Mouse (Mus musculus) cerebellum, adult (tissue): ENCODE results near the gene Tom1l1.
A peak's percentile ranks its signal among the peaks of the same experiment; 100 is the strongest.
"Not testable (repeated sequence)": the region's sequence is repeated elsewhere in the genome, so short reads cannot be mapped to it uniquely, and the experiment has no call there.

Source experiments
- ATAC-seq: cut with Nextera tagmentation; 2 replicates; pipeline ENCODE4 v1.9.2; 2017; ENCODE audit warnings: mild to moderate bottlenecking, moderate library complexity, mixed read lengths; ENCODE audit not compliant: insufficient number of reproducible peaks, low FRiP score, low TSS enrichment

Gene Tom1l1

DNA sequence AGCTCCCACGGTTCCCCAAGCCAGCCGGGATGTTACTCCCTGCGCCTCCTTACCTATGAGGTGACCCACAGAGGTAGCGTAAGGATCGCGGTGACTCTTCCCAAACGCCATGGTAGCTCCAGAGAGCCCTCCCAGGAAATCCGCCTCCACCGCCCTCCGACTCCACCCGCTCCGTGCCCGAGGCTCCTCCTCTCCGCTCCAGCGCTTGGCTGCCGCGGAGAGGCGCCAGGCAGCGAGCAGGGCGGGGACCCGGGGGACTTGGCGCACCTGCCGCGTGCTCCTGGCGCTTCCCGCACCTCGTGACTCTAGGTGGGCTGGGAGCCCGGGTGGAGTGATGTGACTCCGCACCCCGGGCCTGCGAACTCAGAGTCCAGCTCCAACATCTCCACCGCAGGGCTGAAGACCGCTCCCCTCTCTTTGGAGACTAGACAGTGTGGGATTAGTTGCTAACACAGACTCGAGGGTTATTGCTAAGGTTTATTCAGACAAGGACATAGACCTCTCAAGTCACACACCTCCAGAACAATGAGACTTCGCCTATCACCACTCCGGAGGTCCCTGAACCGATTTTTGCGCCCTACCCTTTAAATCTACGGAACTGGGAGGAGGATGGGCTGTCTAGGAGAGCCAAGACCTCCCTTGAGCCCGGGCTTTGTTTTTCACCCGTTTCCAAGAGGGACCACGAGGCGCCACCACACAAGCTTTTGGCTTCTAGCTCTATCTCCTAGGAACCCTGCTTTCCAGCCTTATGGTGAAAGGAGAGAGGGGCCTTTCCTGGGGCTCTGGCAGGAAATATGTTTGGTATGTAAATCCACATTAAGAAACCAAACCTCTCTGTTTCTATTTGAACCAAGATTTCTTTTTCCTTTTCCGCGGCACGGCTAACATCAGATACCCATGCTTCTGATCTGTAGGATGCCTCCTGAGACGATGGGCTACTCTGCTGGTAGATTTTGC lies at the start of gene Tom1l1:
Tom1l1 (minus strand) TSS at position 907 of the 957 bp plus-strand sequence.
- ATAC-seq = peak; percentile 82

DNA sequence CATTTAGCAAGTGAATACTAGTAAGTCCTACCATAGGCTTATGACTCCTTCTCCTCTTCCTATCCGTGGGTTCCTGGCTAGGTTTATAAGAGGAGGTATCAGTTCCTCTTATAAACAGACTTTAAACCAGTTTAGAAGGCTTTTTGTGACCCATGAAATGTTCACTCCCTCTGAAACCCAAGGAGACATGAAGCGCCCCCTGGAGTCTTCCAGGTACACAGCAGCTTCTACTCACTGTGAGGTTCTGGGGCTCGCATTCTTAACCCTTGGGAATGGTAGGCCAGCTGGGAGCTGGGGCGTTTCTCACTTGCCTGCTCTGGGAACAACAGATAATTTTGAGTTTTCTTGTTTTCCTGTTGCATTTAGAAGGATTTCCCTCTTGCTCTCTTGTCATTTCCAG lies 45.4 kb upstream of the Tom1l1 start:
- no peak for ATAC-seq

DNA sequence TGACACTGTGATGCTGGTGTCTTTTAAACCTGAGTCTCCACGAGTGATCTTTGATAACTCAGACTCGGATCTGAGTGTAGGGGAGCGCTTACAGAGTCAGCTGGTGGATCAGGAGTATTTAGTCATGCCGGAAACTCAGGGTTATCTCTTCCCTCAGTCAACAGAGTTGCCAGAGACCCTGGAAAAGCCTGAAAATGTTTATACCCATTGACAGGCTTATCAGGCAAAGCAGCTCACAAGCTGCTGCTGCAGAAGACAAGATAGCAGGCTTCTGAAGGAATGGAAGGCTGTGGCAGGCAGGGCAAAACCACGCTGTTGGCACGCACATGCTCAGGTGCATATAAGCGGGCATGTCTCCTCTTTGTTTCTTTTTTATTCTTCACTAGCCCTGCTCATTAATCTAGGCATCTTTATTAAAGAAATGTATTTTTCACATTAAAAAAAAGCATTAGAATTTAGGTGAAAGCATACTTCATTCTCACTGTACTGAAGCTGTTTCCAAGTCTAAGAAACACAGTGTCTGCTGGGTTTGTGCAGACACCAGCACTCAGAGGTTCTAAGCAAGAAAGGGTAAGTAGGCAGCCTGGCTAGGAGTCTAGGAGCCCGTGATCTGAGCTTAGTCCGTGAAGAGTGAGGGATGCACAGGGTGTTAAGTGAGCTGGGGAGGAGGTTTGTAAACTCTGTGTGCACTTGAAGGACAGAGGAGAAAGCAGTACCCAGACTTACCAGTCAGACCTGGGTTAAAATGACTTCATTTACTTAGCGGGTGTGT lies 39.4 kb upstream of the Tom1l1 start:
- ATAC-seq = no peak

DNA sequence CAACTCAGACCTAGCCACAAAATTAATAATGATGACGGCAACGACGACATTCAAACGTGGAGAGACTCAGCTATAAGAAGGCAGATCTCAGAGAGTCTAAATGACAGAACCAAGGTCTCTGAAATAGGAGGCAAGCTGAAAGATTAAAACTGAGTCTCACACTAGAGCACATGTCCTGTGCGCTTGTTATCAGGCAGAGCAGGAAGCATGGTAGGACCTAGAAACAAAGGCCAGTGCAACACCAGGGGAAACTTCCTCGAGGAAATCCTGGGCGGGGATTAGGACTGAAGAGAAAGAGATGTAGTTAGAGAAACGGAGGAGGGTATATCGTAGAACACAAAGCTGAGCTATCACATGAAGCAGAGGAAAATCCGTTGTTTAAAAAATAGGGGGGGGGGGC lies 38.6 kb upstream of the Tom1l1 start:
- ATAC-seq = no peak

DNA sequence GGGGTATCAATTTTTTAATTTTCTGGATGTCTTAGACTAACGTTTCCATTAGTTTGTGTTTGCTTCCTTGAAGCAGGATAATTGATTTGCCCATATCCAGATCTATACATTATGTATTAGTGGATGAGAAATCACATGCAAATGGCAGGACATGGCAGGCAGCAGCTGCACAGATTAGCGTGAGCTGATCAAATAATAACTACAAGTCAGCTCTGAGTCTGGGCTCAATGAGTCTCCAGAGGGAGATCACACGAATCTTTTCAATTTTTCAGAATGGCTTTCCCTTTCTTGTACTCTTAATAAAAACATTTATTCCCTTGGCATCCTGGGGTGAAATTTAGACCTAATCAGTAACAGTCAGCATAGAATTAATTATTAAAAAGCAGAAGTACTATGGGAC lies 34.1 kb upstream of the Tom1l1 start:
- no peak for ATAC-seq

DNA sequence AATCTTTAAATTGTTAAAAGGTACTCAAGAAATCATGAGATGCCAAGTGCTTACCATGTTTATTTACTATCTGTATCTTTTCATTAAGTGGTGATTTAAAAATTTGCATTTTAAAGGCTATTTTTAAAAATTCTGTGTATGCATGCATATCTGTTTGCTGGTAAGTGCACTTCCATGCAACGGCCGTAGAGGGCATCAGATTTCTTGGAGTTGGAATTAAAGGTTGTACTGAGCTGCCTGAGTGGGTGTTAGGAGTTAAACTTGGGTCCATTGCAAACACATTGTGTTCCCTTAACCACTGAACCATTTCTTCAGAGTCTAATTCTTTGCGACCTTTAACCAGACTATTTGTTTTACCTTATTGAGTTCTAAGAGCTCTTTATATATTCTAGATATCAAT lies 29.6 kb upstream of the Tom1l1 start:
- ATAC-seq = no peak

DNA sequence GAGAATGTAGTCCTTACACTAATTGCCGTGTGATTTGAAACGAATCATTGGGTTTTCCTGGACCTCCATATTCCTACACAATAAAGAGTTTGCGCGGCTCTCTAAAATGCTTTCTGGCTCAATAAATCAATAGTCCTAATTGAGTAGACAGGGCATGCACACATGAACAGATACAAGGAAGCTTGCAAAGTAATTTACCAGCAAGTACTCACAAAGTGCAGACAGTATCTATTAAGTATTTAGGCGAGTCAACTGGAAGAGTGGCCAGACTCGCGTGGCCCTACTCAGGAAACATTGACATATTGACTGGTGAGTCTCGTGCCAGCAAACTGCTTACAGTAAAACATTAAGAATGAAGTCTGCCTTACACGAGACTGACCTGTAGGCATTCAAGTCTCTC lies 23.4 kb upstream of the Tom1l1 start:
- ATAC-seq = no peak

DNA sequence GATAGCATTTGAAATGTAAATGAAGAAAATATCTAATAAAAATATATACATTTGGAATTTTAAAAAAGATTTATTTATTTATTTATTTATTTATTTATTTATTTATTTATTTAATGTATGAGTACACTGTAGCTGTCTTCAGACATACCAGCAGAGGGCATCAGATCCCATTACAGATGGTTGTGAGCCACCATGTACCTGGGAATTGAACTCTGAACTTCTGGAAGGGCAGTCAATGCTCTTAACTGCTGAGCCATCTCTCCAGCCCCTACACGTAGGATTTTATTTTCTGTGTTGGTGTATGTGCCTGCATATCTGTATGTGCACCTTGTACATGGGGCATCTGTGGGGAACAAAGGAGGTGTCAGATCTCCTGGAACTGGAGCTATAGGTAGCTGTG lies 19.0 kb upstream of the Tom1l1 start:
- not testable (repeated sequence) for ATAC-seq

DNA sequence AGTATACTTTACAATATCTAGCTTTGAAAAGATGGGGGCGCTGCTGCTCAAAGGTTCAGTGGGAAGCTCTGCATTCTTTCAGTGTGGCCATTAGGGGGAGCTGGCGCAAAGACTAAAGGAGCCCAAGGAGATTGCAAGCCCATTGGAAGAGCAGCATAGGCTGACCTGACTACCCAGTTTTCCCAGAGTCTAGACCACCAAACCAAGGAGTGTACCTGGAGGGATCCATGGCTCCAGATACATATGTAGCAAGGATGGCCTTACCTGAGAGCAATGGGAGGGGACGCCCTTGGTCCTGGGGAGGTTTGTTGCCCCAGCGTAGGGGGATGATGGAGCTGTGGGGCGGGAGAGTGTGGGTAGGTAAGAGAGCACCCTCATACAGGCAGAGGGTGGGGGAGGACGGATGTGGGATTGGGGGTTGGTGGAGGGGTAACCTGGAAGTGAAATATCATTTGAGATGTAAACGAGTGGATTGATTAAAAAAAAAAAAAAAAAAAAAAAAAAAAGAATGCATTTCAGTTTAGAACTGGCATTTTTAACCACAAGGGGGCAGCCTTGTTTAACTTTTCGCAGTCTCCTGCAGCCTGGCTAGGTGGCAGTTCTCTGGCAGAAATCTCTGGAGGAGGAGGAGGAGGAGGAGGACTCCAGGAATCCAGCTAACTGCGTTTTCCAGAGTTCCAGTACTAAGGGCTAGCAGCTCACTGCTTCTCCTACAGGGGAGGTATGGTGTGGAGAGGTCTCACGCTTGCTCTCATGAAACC lies 9.5 kb upstream of the Tom1l1 start:
- ATAC-seq = peak; percentile 81

DNA sequence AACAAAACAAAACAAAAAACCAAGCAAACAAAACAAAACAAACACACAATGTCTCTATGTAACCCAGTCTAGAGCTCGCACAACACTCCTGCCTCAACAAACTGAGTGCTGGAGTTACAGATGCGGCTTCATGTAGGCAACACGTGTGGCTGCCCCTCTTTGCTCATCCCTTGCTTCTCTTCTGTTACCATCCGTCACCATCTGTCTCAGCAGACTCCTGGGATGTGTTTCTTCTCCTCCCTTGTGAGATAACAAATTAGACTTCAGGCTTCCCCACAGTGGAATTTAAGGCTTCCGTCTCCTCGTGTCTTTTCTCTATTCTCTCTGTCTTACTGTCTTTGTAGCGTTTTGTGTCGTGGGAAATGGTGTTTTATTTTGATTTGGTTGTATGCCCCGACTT lies 7.6 kb upstream of the Tom1l1 start:
- no peak for ATAC-seq

DNA sequence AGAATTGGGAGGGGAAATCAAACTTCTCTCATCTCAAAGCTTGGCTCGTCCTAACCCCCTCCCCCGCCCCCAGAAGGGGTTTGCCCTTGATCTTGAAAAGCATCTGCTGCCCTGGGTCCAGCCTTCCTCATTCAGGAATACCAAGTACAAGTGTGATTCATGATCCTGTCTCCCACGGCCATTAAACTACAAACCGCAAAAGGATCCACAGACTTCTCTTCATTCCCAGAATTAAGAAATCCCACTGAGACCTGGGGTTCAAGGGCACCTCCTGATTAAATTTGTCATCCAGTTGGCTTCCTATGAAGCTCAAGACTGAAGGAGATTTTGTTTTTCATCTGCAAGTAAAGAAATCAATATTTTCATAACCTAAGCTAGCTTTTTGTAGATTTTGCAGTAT lies 6.0 kb upstream of the Tom1l1 start:
- ATAC-seq = no peak

DNA sequence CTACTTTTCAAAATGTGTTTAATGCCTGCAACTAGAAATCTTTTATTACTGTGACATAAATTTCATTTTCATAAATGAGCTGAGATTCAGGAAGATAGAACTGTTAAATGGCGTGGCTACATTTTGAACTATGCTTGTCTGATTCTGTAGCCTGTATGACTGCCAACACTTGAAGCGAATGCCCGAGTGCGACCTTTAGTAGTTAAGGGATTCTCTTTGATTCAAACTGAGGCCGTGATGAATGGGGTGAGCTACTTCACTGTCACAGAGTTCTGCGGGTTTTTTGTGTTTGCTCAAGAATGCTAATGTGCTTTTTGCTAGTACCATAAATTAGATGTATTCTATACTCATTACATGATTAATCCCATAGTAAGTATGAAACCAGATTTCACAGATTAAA lies 2.2 kb upstream of the Tom1l1 start:
- ATAC-seq = no peak

DNA sequence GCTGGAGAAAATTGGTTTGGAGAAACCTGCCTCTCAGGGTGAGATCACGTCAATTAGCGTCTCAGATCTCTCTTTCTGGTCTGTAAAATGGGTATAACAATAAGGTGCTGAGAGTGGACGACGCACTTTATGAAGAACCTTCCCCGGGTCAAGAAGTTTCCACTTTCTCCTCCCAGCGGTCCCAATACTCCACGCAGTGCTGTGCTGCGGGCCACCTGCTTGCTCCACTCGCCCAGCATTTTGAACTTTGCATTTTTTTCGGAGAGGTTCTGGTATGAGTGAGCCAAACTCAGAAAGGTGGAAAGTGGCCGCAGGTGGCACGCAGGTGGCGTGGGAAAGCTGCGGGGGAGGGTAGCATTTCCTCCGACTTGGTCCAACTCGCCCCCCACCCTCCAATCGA lies 1.1 kb downstream of the Tom1l1 start:
- ATAC-seq = no peak

DNA sequence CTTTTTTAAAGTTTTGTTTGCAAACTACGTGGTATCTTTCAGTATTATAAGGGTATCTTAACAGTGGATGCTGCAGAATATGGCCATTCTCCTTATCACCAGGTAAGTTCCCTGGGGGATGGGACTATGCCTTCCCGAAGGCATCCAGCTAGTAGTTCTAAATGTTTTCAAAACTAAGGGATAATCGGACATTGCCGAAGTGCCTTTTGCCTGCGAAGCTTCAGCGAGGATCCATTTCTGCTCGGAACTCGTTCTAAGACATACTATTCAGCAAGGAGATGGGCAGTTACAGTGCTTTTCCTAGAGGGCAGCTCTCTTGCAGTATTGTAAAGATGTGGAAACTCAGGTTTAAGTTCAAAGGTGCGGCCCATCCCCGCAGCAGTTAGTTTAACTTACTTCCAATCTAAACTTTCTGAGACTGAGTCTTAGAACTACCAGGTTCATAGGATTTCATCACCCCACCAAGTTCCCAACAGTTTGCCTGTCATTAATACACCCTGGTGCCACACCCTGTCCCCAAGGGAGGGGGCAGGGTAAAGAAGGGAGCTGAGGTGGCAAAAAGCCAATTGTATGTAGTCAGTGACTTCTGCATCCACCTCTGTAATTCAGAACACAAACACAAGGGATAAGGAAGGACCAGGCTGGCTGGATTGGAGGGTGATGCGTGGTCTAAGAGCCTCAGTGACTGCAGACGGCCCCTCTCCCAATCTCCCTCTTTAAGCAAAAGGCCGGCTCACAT lies 1.7 kb downstream of the Tom1l1 start:
- no peak for ATAC-seq

DNA sequence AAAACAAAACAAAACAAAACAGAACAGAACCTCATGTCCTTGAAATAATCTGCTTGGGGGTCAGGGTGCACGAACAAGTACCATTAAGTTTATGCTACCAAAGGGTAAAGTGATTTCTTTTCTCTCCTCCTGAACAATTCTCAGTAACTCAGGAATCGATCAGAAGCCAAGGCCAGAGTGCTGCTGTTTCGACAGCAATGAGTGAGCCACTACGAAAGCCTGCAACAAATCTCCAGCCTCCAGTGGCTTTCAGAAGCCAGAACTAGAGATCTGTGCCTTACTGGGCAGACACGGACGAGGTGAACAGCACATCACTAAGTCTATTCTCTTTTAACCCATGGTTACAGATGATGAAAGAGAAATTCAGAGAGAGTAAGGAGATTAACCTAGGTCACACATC lies 3.0 kb downstream of the Tom1l1 start:
- no peak for ATAC-seq

DNA sequence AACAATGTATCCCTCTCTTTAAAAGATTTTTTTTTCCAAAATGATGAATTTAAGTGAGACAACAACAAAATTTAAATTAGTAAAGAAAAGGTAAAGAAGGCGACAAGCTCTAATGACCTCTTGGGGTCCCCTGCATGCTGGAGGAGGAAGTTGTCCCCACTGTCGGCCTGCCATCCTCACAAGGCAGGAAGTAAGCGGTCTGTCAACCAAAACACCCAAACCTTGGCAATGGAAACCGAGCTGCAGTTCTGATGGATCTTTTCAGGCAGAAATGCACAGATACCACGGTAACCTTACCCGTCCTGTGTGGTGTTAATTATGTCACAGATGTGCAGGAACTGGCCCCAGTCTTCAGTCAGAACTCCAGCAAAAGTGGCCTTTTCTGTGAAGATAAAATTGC lies 3.4 kb downstream of the Tom1l1 start:
- ATAC-seq = no peak

DNA sequence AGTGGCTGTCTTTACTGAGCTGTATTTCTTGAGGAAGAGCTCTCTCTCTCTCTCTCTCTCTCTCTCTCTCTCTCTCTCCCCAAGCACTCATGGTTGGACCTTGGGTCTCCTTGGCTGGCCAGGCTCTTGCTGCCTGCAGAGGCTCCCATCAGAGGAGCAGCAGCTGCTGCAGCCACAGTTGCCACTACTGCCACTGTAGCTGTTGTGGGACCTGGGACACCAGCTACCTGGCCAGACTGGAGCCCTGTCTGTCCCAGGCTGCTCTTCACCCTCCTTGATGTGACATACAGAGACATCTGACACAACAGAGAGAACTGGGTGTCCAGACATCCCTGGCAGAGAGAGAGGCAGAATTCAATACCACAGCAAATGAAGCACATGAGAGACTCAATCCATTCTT lies 7.0 kb downstream of the Tom1l1 start:
- ATAC-seq = no peak

DNA sequence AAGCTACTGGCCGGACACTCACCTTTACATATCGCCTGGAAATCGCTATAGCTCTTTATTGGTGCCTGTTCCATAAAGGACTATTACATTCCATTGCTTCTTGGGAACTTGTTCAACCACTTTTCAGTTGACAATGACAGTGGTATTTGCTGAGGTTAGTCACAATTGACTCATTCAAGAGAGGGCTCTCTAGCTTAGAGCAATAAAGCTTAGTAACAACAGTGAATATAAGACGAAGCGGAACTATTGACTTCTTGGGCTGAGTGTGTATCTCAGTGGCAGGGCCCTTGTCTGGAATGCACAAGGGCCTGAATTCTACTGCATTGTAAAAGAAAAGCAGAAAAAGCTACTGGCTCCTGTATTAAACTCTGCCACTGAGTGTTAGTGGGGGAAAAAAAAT lies 9.6 kb downstream of the Tom1l1 start:
- ATAC-seq = no peak

DNA sequence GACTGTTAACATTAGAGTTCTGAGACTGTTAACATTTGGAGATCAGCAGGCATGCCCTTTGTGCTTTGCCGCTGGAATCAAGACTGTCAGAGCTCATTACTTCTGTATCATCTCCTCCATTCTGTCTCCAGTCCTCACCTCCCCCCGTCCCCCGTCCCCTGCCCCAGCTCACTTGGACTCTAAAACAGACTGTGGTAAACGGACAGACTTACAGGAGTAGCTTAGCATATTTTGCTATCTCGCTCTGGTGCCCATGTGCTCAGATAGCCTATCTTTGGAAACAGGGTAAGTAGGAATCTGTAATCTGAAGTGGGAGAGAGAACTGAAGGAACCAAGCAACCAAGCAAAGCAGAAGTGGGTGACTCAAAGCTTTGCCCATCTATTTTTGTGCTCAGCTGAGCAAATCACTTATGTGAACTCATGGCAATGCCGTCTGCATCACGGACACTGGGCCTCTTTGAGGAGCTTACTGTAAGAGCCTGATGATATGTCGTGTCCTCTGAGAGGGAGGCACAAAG lies 10.3 kb downstream of the Tom1l1 start:
- ATAC-seq = no peak

DNA sequence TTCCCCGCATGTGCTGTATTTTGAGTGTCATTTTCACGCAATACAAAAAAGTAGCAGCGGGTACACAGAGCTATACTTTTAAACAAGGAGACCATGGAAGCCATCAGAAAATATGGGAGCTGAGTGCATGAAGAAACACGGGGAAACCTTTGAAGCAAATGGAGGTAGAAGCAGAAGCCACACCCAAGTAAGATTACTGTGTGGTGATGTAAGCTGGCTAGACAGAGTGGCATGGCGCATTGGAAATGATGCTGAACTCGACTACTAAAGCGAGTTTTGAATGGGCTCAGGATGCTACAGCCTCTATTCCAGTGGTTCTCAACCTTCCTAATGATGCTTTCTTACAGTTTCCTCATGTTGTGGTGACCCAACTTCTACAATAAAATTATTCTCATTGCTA lies 11.1 kb downstream of the Tom1l1 start:
- no peak for ATAC-seq
